Mouse (Mus musculus) c-Kit-positive CD71-positive TER-119-positive erythroid progenitor cells, embryonic 14.5 days (primary cell): ENCODE data around the gene Cnn1.
"Not testable (repeated sequence)": the region's sequence is repeated elsewhere in the genome, so short reads cannot be mapped to it uniquely, and the experiment has no call there.

Experiments
- DNase-seq: peaks from one replicate; pipeline ENCODE4 v3.0.0-alpha.2; 2013; ENCODE audit warnings: low spot score

Cnn1 gene

DNA sequence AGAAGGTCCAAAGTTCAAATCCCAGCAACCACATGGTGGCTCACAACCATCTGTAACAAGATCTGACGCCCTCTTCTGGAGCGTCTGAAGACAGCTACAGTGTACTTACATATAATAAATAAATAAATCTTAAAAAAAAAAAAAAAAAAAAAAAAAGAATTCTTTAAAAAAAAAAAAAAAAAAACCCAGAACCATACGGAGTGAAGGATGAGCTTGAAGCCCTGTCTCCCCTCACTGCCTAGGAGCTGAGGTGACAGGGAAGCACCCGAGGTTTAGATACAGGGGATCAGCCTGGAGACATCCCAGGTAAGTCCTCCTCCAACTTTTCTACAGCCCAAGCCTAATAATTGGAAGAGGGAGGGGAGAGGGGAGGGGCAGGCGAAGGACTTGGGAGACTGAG, 23.2 kb upstream of the Cnn1 start:
- DNase-seq = not testable (repeated sequence)

GRCm38 (mm10) chr9:22076223-22076622, 22.8 kb upstream of the Cnn1 start:
- no peak for DNase-seq

GRCm38 (mm10) chr9:22084667-22085021, 14.4 kb upstream of the Cnn1 start:
- no peak for DNase-seq

DNA sequence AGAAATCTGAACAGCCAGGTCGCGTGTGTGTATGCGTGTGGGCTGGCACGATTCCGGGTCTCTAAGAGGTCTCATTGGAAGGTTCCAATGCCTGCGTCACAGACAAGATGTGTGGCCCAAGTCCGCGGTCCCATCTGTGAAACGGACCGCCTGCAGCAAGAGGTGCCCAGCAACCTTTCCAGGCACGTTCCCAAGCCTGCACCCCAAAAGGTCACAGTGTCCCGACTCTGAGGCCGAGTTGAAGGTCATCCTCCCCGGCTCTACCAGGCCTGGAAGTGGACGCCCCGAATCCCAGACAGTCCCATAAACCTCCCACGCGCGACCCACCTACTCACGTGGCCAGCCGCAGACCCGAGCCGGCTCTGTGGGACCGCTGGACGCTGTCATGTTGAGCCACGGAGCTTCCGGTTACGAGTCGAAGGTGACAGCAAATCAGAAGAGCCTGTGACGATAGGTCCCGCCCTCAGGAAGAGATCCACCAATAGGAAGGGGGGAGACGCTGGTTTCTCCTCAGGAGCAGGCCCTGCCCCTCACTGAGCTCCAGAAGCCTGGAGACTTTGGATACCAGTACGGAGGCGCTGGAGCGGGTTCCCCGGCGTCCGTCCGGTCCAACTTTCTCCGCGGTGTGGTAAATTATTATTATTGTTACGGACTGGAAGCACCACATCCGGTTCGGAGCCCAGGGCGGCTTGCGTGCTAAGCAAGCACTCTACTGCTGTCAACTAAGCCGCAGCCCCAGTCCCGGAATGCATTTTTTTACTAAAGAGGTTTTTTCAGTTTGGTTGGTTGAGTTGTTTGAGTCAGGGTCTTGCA, 13.8 kb upstream of the Cnn1 start, which contains the start of gene Ecsit:
Gene Ecsit (minus strand): TSS at position 417 of the 813 bp plus-strand sequence.
- peak; percentile 97 for DNase-seq

DNA sequence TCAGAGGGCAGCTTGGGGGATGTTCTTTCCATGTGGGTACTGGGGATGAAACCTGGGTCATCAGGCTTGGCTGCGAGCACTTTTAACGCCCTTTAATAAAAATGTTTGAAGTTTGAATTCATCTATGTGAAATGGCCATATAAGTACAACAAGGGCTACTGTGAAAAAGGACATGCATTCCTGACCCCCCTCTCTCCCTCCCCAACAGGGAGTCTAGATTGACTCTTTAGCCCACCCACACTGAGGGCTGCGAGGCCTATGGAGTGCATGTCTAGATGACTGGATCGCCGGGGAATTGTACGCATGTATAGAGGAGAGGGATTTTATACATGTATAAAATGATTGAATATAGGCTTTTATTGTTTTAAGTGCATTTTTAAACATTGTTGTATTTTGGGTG, 13.0 kb upstream of the Cnn1 start:
- DNase-seq = no peak

- no peak for DNase-seq
Observed at GRCm38 (mm10) chr9:22087034-22087618, 11.9 kb upstream of the Cnn1 start.

- no peak for DNase-seq
Observed at GRCm38 (mm10) chr9:22089281-22089680, 9.7 kb upstream of the Cnn1 start.

DNA sequence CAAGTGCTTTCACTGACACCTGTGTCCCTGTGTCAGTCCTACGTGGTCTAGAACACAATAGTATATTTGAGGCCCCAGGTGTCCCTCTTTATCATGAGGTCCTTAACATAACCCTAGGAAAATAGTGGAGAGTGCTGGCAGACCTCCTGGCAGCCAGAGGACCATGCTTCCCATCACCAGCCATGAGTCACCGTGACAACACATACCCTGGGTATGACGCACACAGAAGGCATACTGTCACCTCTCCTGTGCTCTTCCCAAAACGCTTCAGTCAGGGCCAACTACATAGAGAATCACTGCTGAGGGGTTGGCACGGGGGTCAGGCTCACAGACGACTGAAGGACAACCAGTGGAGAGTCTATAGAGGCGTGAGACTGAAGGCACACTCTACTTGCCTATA, 9.0 kb upstream of the Cnn1 start:
- DNase-seq = no peak

DNA sequence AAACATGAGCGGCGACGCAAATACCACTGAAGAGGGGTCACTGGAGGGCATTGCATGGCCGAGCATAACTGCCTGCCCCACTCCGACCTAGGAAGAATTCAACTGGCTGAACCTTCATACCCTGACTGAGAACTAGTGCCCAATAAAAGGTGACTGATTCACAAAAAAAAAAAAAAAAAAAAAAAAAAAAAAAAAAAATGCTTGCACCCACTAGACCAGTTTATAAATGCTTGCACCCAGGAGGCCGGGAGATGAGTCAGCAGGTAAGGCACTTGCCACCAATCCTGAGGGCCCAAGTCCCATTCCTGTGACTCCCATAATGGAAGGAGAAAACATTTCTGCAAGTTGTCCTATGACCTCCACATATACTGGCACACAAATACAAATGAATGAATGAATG, 6.3 kb upstream of the Cnn1 start:
- no peak for DNase-seq

GRCm38 (mm10) chr9:22095854-22096307, 3.1 kb upstream of the Cnn1 start:
- peak; percentile 58 for DNase-seq

DNA sequence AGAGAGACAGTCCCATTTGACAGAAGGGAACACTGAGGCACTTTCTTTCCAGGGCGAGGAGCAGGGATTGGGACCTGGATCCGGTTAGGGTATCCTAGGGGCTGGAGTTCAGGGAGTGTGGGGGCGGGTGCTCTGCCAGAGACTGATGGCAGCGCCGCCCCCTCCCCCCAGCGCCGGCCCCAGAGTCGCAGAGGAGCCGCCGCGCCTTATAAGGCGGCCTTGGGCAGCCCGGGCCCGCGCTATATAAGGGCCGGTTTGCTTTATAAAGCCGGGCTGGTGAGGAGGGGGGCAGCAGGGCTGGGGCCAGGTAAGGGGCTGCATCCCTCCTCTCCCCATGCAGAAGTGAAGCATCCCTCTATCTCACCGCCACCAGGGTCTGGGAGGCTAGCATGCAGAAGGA, 906 bp downstream of the Cnn1 start:
- DNase-seq = no peak

DNA sequence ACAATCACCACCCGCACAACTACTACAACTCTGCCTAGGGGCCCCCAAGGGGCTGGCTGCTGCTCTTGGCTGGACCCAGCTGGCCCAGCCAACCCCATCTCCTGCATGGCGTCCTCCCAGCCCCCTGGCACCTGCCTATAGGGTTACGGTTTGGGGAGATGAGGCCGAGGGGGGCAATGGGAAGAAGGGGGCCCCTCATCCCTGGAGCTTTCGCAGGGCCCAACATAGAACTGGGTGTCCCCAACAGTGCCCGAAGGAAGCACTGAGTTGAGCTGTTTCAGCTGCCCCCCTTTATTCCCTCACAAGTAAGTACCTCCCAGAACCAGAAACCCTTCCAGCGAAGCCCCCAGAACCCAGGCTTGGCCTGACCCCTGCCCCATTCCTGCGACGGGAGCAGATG, 9.2 kb downstream of the Cnn1 start:
- no peak for DNase-seq

GRCm38 (mm10) chr9:22115635-22116034, 16.6 kb downstream of the Cnn1 start:
- DNase-seq = no peak

DNA sequence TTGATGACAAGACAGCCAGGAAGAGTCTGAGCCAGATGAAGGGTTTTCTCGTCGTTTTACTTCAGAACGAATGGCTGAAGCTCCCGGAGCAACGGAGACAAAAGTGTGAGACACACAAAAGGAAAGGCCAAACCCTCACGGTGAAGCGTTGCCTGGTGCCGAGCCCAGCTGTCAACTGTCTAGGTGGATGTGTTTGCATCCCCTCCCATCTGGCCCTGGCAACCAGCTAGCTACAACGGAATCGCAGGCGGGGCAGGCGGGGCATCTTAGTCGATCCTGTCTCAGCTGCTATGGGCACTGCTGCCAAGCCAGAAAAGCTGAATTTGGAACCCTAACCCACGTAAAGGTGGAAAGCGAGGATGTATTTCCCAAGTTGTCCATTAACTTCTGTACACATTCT, 17.1 kb downstream of the Cnn1 start:
- no peak for DNase-seq

DNA sequence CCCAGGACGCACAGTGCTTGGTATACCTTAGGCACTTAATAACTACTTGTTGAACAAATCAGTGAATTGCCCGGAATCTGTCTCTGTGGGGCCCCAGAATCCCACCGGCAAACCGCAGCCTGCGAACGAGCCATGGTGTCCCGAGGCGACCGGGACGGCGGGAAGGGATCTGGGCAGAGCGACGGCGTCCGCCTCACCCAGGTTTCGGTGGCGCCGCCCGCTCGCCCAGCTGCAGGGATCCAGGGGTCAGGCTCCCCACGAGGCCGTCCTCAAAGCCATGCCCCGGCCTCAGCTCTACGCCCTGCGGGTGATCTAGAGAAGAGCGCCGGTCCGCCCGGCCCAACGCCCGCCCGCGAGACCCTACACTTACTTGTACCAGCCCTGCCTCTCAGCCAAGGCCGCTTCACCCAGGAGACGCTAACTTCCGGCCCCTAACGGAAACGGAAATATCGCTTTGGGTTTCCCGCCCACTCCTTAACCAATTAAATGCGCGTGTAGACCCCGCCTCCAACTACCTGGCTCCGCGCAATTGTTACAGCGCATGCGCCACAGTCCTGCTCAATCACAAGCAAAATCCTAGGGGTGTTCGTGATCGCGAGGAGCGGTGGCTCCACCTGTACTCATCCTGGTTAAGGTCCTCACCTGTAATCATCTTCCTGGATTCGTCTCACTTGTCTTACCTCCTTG, 17.9 kb downstream of the Cnn1 start, which contains the start of gene Elof1:
Gene Elof1 (minus strand): TSS at position 433 of the 687 bp plus-strand sequence.
- DNase-seq = peak; percentile 96

DNA sequence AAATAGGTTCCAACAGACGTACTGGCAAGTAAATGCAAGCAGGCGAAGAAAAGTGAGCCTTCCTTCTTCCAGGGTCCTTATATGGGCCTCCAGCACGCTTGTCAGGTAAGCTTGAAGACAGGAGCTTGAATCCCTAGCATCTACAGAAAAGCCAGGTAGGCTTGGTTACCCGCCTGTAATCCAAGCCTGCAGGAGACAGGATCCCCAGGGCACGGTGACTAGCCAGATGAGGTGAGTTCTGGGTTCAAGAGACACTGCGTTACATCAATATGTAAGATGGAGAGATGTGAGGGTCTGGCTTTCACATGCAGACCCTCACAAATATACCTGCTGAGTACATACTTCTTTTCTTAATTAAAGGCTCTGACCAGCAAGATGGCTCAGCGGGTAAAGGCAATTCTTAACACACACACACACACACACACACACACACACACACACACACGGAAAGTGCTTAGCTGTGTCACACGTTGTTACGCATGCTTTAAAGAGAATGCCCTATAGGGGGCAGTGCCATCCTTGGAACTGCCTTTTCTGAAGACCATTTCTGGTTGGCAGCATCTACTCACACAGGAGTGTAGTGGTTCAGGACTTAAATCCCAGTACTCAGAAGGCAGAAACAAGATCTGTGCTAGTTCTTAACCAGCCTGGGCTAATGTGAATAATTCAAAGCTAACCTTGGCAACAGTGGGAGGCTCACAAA, 18.9 kb downstream of the Cnn1 start:
- peak; percentile 86 for DNase-seq

GRCm38 (mm10) chr9:22119543-22119942, 20.5 kb downstream of the Cnn1 start:
- DNase-seq = no peak

- no peak for DNase-seq
Observed at GRCm38 (mm10) chr9:22121545-22121944, 22.5 kb downstream of the Cnn1 start.

GRCm38 (mm10) chr9:22122005-22122404, 23.0 kb downstream of the Cnn1 start:
- DNase-seq = no peak

DNA sequence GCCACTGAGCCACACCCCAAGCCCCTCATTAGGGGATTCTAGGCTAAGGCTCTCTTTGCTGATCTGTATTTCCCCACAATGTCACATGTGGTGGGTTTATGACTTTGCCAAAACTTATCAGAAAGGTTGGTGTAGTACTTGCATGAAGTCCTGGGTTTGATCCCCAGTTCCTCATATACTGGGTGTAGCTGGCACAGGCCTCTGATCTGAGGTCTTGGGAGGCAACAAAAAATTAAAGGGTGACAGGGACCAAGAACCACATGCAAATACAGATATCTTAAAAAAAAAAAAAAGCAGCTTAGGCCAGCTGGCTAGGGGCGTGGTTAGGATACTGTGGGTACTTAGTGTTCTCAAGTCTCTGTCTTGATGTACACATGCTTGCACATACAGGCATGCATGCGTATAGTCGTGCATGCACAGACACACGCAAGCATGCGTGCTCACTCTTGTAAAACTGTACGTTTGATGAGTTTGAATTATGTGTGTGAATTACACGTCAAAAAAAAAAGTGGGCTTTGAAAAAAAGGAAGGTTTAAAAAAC, 24.1 kb downstream of the Cnn1 start:
- DNase-seq = peak; percentile 40

- no peak for DNase-seq
Observed at GRCm38 (mm10) chr9:22124169-22124568, 25.2 kb downstream of the Cnn1 start.
